Mouse (Mus musculus) spleen, postnatal 14 days (tissue): ENCODE data around the gene Olfr1328.
"Not testable (repeated sequence)": the region's sequence is repeated elsewhere in the genome, so short reads cannot be mapped to it uniquely, and the experiment has no call there.

Experiments
- DNase-seq, 2 experiments: peaks; one replicate each; pipeline ENCODE4 v3.0.0; 2021 to 2022; ENCODE audit warnings: low spot score in 2 of 2

Olfr1328 gene

DNA sequence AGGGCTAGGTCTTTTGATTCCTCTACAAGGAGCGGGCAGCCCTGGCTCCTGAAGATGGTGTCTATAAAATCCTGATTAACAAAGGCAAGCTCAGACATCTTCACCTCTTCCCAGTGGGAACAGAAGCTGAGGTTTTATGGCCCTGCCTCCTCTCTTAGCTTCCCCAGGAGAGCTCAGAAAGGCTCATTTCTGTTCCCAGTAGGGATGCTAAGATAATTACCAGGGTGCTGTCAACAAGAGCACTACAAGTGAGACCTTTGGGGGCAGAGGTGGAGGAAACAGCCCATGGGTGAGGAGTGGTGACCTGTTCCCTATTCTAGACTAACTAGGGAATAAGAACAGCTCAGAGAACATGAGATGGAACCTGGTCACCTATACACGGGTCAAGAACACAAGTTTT, at the start of gene Olfr1328:
Gene Olfr1328 (minus strand): TSS at position 101 of the 400 bp plus-strand sequence.
- DNase-seq, result no peak

DNA sequence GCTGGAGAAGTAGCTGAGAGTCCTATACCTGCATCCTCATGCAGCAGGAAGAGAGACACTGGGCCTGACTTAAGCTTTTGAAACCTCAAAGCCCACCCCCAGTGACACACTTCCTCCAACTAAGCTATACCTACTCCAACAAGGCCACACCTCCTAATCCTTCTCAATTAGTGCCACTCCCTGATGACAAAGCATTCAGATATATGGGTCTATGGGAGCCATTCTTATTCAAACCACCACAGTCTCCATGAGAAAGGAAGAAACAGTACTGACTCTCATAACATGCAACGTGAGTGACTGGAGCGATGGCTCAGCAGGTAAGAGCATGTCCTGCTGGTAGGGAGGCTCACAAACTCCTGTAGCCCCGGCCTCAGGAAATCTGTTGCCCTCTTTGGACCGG, 46.9 kb upstream of the Olfr1328 start:
- no peak for DNase-seq

GRCm38 (mm10) chr4:118973281-118973680, 34.9 kb upstream of the Olfr1328 start:
- no peak for DNase-seq

DNA sequence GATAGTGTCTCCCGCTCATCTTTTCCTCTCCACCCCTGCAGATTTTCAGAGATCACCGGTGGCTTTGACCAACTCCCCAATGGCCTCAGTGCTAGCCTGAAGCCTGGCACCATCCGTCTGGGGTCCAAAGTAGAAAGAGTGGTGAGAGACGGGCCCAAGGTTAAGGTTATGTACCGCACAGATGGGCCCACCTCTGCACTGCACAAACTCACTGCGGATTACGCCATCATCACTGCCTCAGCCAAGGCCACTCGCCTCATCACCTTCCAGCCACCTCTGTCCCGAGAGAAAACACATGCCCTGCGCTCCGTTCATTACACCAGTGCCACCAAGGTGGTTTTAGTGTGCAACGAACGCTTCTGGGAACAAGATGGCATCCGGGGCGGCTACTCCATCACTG, 29.3 kb upstream of the Olfr1328 start:
- DNase-seq, result no peak

- DNase-seq, result no peak
Observed at GRCm38 (mm10) chr4:118961141-118961628, 22.8 kb upstream of the Olfr1328 start, which contains the start of gene Lao1. Lao1 (plus strand) TSS chr4:118961578.

DNA sequence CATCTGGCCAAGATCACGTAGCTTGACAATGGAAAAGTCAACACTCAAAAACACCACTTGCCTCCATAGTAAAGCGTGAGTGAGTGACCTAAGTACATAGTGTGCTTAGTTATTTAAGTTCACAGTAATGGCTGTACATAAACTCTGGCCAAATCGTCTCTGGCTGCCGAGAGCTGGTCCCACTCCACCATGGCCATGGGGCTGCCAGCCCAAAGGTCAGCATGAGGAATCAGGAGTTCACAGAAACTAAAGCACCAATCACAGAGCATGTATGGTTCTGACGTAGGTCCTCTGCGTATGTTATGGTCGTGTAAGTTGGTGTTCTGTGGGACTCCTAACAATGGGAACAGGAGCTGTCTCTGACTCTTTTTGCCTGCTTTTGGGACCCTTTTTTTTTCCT, 20.4 kb upstream of the Olfr1328 start:
- no peak for DNase-seq

DNA sequence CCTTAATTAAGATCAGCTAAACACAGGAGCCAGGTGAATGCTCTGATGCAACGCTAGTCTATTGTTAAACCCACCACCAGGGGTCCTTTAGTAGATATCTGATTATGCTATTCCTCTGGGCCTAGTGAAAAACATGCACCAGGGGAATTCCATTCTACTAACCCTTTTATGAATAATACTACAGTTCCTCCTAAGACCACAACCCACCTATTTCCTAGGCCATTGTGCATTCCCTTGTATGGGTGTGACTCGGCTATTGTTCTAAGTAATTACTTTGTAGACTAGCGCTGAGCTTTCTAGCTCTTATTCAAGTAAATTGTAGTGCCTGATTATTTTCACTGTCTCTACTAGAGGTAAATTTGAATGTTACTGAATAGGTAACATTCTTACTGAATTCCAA, 7.1 kb downstream of the Olfr1328 start:
- DNase-seq, result not testable (repeated sequence)

- DNase-seq, result not testable (repeated sequence)
Observed at GRCm38 (mm10) chr4:118917365-118917764, 21.0 kb downstream of the Olfr1328 start, which contains the start of gene Olfr1329. Olfr1329 (minus strand) TSS chr4:118917465.

- DNase-seq, result no peak
Observed at GRCm38 (mm10) chr4:118901981-118902380, 36.4 kb downstream of the Olfr1328 start.

GRCm38 (mm10) chr4:118888297-118888696, 50.1 kb downstream of the Olfr1328 start, which contains the start of gene Olfr1330:
Olfr1330 (plus strand) TSS chr4:118888597.
- DNase-seq, result no peak
